Mouse (Mus musculus): ENCODE data around the gene Avl9.

DNA sequence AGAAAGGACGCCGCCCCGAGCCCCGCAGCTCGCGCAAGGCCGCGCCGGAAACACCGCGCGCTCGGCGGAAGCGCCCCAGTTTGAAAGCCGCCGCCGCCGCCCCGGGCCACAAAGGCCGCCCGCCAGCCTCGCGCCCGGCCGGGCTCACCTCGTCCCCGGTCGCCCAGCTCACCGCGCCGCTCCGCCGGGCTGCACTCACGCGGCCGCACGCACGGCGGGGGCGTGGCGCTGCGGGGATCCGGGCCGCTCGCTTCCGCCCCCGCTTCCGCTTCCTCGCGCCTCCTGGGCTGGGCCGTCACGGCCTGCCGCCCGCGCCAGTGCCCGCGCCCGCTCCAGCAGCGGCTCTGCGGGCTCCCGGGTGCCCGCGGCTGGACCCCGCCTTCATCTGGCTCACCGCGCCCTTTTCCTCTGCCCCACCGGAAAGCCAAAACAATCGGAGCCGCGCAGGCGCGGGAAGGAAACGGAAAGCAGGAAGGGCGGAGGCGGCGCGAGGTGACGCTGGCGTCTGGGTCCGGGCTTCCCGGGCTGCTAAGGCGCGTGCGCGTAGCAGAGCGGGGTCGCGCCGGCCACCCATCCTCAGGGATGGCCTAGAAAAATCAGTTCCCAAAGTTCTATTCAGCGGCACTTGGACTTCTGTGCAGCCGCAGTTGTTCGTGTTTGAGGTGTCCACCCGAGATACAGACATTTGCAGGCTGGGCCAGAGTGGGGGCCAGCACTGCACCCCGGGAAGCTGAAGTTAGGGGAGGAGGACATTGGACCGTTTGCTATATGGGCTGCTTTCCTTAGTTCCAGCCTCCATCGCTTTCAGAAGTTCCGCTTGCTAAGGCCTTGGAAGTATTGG lies 82.8 kb downstream of the Avl9 start, which contains the start of gene Kbtbd2:
- TF ChIP-seq POLR2A (IDR thresholded peaks at IDR 0.05; ENCODE audit: low read depth, low read length), result peak; percentile 69
- no peak for TF ChIP-seq CTCF (IDR thresholded peaks at IDR 0.05; ENCODE audit: extremely low read depth, insufficient read length, insufficient replicate concordance, low read depth, low read length)

All from small intestine, adult 2 months (tissue).